Mouse (Mus musculus): Measurements from ENCODE around the gene Lmbr1.

DNA sequence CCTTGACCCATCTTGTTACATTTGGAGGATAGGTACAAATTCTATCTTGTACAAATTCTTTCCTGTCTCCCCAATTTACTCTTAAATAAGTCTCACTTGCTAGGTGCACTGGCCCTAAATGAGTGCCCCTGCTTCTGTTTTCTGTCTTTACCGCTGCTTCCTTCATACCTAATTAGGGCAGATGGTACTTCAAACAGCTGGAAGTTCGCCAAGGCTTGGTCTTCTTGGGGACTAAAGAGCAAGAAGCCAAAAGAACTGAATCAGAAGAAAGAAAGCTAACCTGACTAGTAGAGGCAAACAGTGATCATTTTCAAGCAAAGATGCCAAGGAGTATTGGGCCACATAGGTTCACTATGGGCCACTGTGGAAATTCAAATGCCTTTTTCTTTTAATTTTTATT, 104.8 kb downstream of the Lmbr1 start:
- TF ChIP-seq POLR2A (IDR thresholded peaks at IDR 0.05; ENCODE audit: low read depth, low read length) (no peak), ZC3H11A (IDR thresholded peaks at IDR 0.05; ENCODE audit: low read depth, low read length) (no peak), HCFC1 (IDR thresholded peaks at IDR 0.05; ENCODE audit: low read depth, low read length) (no peak), USF1 (IDR thresholded peaks at IDR 0.05; ENCODE audit: low read depth, low read length) (no peak), CTCF (conservative IDR thresholded peaks at IDR 0.05 in 1 of 2, IDR thresholded peaks at IDR 0.05 in 1 of 2; ENCODE audit: low read depth in 2 of 2, low read length in 2 of 2) (no peak), RCOR1 (conservative IDR thresholded peaks at IDR 0.05; ENCODE audit: low read depth, low read length) (no peak), GABPA (IDR thresholded peaks at IDR 0.05; ENCODE audit: insufficient replicate concordance, low read depth, low read length) (no peak), MYC (IDR thresholded peaks at IDR 0.05; ENCODE audit: low read depth, low read length) (no peak), ZMIZ1 (IDR thresholded peaks at IDR 0.05; ENCODE audit: low read depth, low read length) (no peak), KAT2A (IDR thresholded peaks at IDR 0.05; ENCODE audit: insufficient replicate concordance, low read length) (no peak), CHD2 (IDR thresholded peaks at IDR 0.05; ENCODE audit: low read length) (no peak), RAD21 (IDR thresholded peaks at IDR 0.05; ENCODE audit: low read depth, low read length) (no peak), EP300 (IDR thresholded peaks at IDR 0.05; ENCODE audit: low read length) (no peak)

Data from CH12.LX (cell line).